Mouse (Mus musculus): ENCODE results near the gene Zscan2. TPM values are rescaled to one million over a fixed set of nuclear protein-coding genes. Genes with fewer than 3 reads are reported as not detected.
A peak's percentile ranks its signal among the peaks of the same experiment; 100 is the strongest.

Zscan2 gene
- total and polyA plus RNA-seq, 2 experiments from 2014 or later: 2.2 to 19.9 TPM

GRCm38 (mm10) chr7:80863520-80863919 is 2.8 kb downstream of the Zscan2 start:
- Histone ChIP-seq H3K4me3 (ENCODE audit: low read length) (no peak overlapping the region), H3K4me2 (ENCODE audit: low read depth, low read length) (peak overlapping the region; percentile 28; the same call in 1 of the 2 replicates), H3K27ac (no peak overlapping the region), H3K9me3 (ENCODE audit: low read length) (no peaks in the 10 kb centered on the region), H3K36me3 (ENCODE audit: insufficient read depth, low read length) (peaks cover 13% of the 10 kb centered on the region), H3K27me3 (ENCODE audit: insufficient read depth, low read length) (no peaks in the 10 kb centered on the region), H3K9ac (replicated peaks; ENCODE audit: low read length) (no peak overlapping the region), H3K4me1 (ENCODE audit: insufficient read depth, low read length) (peaks cover 16% of the 10 kb centered on the region; the same call in 1 of the 2 replicates)
- TF ChIP-seq CTCF (IDR thresholded peaks at IDR 0.05; ENCODE audit: low read depth): no peak
- WGBS: 77% methylated on average over 5 of the region's 5 CpGs
- no peak for ATAC-seq
- DNase-seq (ENCODE audit: low spot score): no peak

GRCm38 (mm10) chr7:80864151-80864550 is 3.4 kb downstream of the Zscan2 start:
- Histone ChIP-seq H3K4me2 (ENCODE audit: low read depth, low read length) (no peak overlapping the region), H3K4me3 (ENCODE audit: low read length) (no peak overlapping the region), H3K27ac (no peak overlapping the region; the same call in 1 of the 2 replicates), H3K27me3 (ENCODE audit: insufficient read depth, low read length) (no peaks in the 10 kb centered on the region), H3K9me3 (ENCODE audit: low read length) (no peaks in the 10 kb centered on the region), H3K36me3 (ENCODE audit: insufficient read depth, low read length) (peaks cover 19% of the 10 kb centered on the region), H3K4me1 (ENCODE audit: insufficient read depth, low read length) (peaks cover 16% of the 10 kb centered on the region; the same call in 1 of the 2 replicates), H3K9ac (replicated peaks; ENCODE audit: low read length) (no peak overlapping the region)
- ATAC-seq (no peak), DNase-seq (ENCODE audit: low spot score) (no peak)
- WGBS: 71% methylated on average over 1 of the region's 1 CpGs
- TF ChIP-seq CTCF (IDR thresholded peaks at IDR 0.05; ENCODE audit: low read depth): no peak

DNA sequence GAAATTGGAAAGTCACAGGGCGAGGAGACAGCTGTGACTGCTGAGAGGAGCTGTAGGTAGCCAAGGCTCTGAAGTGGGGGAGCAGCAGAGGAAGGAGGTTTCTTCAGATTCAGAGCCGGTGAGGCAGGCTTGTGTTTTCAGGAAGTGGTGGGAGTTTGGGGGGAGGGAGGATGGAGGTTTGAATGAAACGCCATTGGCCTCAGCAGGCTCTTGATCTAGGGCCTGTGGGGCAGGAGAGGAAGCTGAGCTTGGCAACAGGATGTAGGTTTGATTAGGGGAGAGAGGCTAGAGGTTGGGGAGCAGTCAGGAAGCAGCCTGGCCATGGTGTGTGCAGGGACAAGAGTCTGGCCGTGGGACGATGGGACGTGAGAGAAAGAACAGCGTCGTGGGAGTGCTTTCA is 4.1 kb downstream of the Zscan2 start:
- Histone ChIP-seq H3K9me3 (ENCODE audit: low read length) (no peaks in the 10 kb centered on the region), H3K4me1 (ENCODE audit: insufficient read depth, low read length) (peaks cover 16% of the 10 kb centered on the region; the same call in 1 of the 2 replicates), H3K27me3 (ENCODE audit: insufficient read depth, low read length) (no peaks in the 10 kb centered on the region), H3K36me3 (ENCODE audit: insufficient read depth, low read length) (peaks cover 19% of the 10 kb centered on the region), H3K4me2 (ENCODE audit: low read depth, low read length) (no peak overlapping the region), H3K27ac (no peak overlapping the region; the same call in 1 of the 2 replicates), H3K9ac (replicated peaks; ENCODE audit: low read length) (no peak overlapping the region), H3K4me3 (ENCODE audit: low read length) (no peak overlapping the region)
- TF ChIP-seq CTCF (IDR thresholded peaks at IDR 0.05; ENCODE audit: low read depth): no peak
- ATAC-seq (no peak), DNase-seq (ENCODE audit: low spot score) (no peak)
- WGBS: 74% methylated on average over 8 of the region's 8 CpGs

- Histone ChIP-seq H3K4me1 (ENCODE audit: insufficient read depth, low read length) (peaks cover 11% of the 10 kb centered on the region; the same call in 1 of the 2 replicates), H3K36me3 (ENCODE audit: insufficient read depth, low read length) (peaks cover 26% of the 10 kb centered on the region), H3K9ac (replicated peaks; ENCODE audit: low read length) (no peak overlapping the region)
These were observed 4.8 kb downstream of the Zscan2 start for GRCm38 (mm10) chr7:80865521-80865920.

GRCm38 (mm10) chr7:80866514-80867147 is 5.9 kb downstream of the Zscan2 start:
- DNase-seq (ENCODE audit: low spot score): no peak
- Histone ChIP-seq H3K4me1 (ENCODE audit: insufficient read depth, low read length) (peaks cover 11% of the 10 kb centered on the region; the same call in 1 of the 2 replicates), H3K4me3 (ENCODE audit: low read length) (no peak overlapping the region), H3K9ac (replicated peaks; ENCODE audit: low read length) (no peak overlapping the region), H3K36me3 (ENCODE audit: insufficient read depth, low read length) (peaks cover 30% of the 10 kb centered on the region), H3K27ac (no peak overlapping the region), H3K27me3 (ENCODE audit: insufficient read depth, low read length) (no peaks in the 10 kb centered on the region), H3K4me2 (ENCODE audit: low read depth, low read length) (no peak overlapping the region), H3K9me3 (ENCODE audit: low read length) (no peaks in the 10 kb centered on the region)
- TF ChIP-seq CTCF (IDR thresholded peaks at IDR 0.05; ENCODE audit: low read depth): no peak
- ATAC-seq: no peak
- 85% methylated on average over 7 of the region's 7 CpGs for WGBS

More at GRCm38 (mm10) chr7:80865521-80865920, 4.8 kb downstream of the Zscan2 start:
- Histone ChIP-seq H3K27me3 (ENCODE audit: insufficient read depth, low read length) (no peaks in the 10 kb centered on the region), H3K4me2 (ENCODE audit: low read depth, low read length) (no peak overlapping the region), H3K4me3 (ENCODE audit: low read length) (no peak overlapping the region), H3K27ac (no peak overlapping the region), H3K9me3 (ENCODE audit: low read length) (no peaks in the 10 kb centered on the region)
- TF ChIP-seq CTCF (IDR thresholded peaks at IDR 0.05; ENCODE audit: low read depth): no peak
- WGBS: 93% methylated on average over 7 of the region's 7 CpGs
- ATAC-seq (no peak), DNase-seq (ENCODE audit: low spot score) (no peak)

DNA sequence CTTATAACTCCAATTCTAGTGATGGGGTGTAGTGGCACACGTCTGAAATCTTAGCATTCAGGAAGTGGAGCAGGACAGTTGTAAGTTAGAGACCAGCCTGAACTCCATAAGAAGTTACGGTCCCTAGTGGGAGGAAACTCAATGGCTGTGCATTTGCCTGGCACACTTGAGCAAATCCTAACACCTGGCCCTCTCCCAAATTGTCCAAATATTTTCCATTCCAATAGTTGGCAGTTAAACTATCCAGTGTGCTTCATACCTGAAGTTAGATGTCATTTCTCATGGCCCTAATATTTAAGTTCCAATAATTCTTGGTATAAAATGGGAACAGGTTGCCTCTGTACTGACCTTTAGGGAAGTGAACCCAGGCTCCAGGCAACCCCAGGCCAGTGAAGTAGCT is 8.0 kb downstream of the Zscan2 start:
- WGBS: 91% methylated on average over 2 of the region's 2 CpGs
- H3K27ac ChIP-seq: no peak overlapping the region
- no peak overlapping the region for H3K9ac ChIP-seq (replicated peaks; ENCODE audit: low read length)
- no peak for TF ChIP-seq CTCF (IDR thresholded peaks at IDR 0.05; ENCODE audit: low read depth)
- H3K4me1 ChIP-seq (ENCODE audit: insufficient read depth, low read length): no peaks in the 10 kb centered on the region
- no peaks in the 10 kb centered on the region for H3K9me3 ChIP-seq (ENCODE audit: low read length)
- peaks cover 30% of the 10 kb centered on the region for H3K36me3 ChIP-seq (ENCODE audit: insufficient read depth, low read length)
- ATAC-seq (no peak), DNase-seq (ENCODE audit: low spot score) (no peak)
- no peak overlapping the region for H3K4me2 ChIP-seq (ENCODE audit: low read depth, low read length)
- no peaks in the 10 kb centered on the region for H3K27me3 ChIP-seq (ENCODE audit: insufficient read depth, low read length)
- H3K4me3 ChIP-seq (ENCODE audit: low read length): no peak overlapping the region

GRCm38 (mm10) chr7:80873038-80873437 is 12.3 kb downstream of the Zscan2 start:
- DNase-seq (ENCODE audit: low spot score) (no peak), ATAC-seq (no peak)
- peaks cover 50% of the 10 kb centered on the region for H3K36me3 ChIP-seq (ENCODE audit: insufficient read depth, low read length)
- no peaks in the 10 kb centered on the region for H3K27me3 ChIP-seq (ENCODE audit: insufficient read depth, low read length)
- no peaks in the 10 kb centered on the region for H3K4me1 ChIP-seq (ENCODE audit: insufficient read depth, low read length)
- H3K4me2 ChIP-seq (ENCODE audit: low read depth, low read length): no peak overlapping the region
- no peak overlapping the region for H3K27ac ChIP-seq
- no peak for TF ChIP-seq CTCF (IDR thresholded peaks at IDR 0.05; ENCODE audit: low read depth)
- no peak overlapping the region for H3K9ac ChIP-seq (replicated peaks; ENCODE audit: low read length)
- 73% methylated on average over 5 of the region's 5 CpGs for WGBS
- H3K9me3 ChIP-seq (ENCODE audit: low read length): no peaks in the 10 kb centered on the region
- no peak overlapping the region for H3K4me3 ChIP-seq (ENCODE audit: low read length)
